Mouse (Mus musculus) left cerebral cortex, adult 2 months (tissue): ENCODE results near the gene Tmie. TPM values are rescaled to one million over a fixed set of nuclear protein-coding genes. Genes with fewer than 3 reads are reported as not detected.
A peak's percentile ranks its signal among the peaks of the same experiment; 100 is the strongest.

ENCODE experiments used
- DNase-seq, 2 experiments: peaks; one replicate each; pipeline ENCODE4 v3.0.0; 2021 to 2022; ENCODE audit warnings: low spot score in 2 of 2, mixed read lengths in 1 of 2; ENCODE audit errors: extremely low spot score in 1 of 2
- H3K27ac ChIP-seq: fragments of 200-600 bp; 2 replicates; pipeline ENCODE4 v1.8.1; 2022
- H3K4me3 ChIP-seq: fragments of 200-600 bp; 2 replicates; pipeline ENCODE4 v1.8.1; 2022
- CTCF ChIP-seq: fragments of 200-600 bp; IDR thresholded peaks from 2 replicates; pipeline ENCODE4 v1.8.1; 2022; ENCODE audit warnings: antibody characterized with exemption, mild to moderate bottlenecking, moderate library complexity
- intact Hi-C: fragments of 180-260 bp; cut with DNase I; formaldehyde crosslinking; loops from one replicate; pipeline ENCODE4 v1.15.1; 2025
- total RNA-seq, 2 experiments: library from RNA; stranded (reverse); gene quantifications; 2 replicates each; pipeline ENCODE4 v1.2.3; 2021

Tmie gene
- total RNA-seq, 2 experiments from 2014 or later: 3.0 to 3.4 TPM

DNA sequence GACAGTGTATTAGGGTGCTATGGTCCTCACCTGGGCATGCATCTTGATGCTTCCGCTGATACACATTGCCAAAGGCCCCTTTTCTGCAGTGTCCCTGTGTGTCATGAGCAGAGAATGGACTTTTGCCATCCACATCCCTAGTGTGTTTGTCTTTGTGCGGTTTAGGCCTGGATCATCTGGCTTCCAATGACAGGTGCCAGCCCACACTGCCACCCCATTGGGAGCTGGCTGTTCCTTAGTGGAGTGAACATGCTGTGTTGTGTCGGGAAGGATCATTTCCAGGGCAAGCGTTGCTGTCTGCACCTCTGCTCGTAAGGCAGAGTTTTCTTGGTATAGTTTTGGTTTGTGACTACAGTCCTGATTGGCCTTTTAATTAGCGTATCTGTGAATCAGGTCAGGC, 21.3 kb upstream of the Tmie start:
- no peak for TF ChIP-seq CTCF
- intact Hi-C loops: no loop called here
- Histone ChIP-seq H3K4me3 (no peak overlapping the region), H3K27ac (no peak overlapping the region)
- DNase-seq: no peak

DNA sequence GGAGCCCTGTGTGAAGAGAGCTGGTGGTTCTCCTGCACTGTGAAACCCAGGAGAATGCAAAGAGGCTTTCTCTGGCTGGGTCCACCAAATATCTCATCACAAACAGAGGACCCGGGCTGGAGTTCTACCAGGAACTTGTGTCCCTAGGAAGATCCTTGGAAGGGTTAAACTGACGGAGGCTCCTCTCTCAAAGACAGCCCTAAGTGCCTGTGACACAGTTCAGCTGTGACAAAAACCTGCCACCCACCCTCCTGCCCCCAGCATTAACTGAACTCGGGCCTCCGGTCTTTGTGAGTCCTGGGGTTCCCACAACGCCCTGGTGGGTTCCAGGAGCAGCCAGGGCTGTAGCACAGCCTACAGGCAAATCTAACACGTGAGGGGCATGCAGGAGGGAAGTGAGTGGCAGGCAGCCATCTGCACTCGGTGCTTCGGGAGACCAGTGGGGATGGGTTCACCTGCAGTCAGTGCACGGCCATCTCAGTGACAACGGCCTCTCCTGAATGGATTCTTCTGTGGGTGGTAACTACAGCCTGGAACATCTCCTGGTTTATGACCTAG, 19.6 kb upstream of the Tmie start:
- intact Hi-C loops: no loop called here
- DNase-seq: no peak
- TF ChIP-seq CTCF: no peak
- Histone ChIP-seq H3K27ac (no peak overlapping the region), H3K4me3 (no peak overlapping the region)

DNA sequence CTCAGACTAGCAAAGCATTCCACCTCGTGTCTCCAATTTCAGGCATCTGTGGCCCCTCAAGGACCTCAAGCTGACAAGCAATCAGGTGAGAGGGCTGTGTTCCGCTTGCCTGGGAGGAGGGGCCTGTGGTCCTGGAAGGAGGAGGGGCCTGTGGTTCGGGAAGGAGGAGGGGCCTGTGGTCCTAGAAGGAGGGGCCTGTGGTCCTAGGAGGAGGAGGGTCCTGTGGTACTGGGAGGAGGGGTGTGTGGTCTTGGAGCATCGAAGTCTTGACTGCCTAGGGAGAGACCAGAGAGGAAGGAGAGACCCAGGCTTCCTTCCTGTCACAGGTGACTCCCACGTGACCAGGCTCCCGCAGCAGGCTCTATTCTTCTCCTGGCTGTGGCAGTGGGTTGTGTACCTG, 16.7 kb upstream of the Tmie start:
- DNase-seq: no peak
- intact Hi-C loops: no loop called here
- TF ChIP-seq CTCF: no peak

DNA sequence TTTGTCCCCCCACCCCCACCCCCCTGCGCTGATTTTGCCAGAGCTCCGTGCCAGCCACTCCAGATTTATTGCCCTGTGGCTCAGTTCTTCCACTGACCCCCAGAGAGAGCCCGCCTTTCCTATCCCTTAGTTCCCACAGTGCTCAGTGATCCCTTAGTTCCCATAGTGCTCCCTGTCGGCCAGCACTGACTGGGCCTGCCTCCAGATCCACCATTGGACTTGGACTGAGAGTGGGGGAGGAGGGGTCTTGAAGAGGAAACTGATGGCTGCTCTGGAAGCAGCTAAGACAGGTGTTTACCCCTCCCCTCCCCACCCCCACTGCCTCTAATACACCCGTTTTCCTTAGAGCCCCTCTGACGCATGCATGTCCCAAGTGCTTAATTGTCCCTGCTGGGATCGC, 16.1 kb upstream of the Tmie start:
- DNase-seq: no peak
- no peak for TF ChIP-seq CTCF
- no peak overlapping the region for H3K27ac ChIP-seq
- intact Hi-C loops: no loop called here
- H3K4me3 ChIP-seq: no peak overlapping the region

More for the DNA sequence above, 16.7 kb upstream of the Tmie start:
- H3K27ac ChIP-seq: no peak overlapping the region
- no peak overlapping the region for H3K4me3 ChIP-seq

DNA sequence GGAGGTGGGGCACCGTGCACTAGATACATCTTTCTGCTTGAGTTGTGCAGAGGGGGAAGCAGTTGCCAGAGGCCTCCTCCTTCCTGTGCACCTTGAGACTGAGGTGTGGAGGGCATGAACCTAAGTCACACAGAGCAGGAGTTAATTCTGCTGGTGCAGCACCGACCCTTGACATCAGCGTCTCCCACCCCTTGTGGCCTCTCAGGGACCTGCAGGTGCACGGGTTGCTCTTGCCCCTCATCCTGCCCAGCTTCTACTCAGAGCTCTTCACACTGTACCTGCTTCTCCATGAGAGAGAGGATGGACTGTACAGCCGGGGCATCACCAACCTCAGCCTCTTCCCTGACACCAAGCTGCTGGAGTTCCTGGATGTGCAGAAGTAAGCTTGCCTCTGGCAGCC, 15.6 kb upstream of the Tmie start:
- Histone ChIP-seq H3K4me3 (no peak overlapping the region), H3K27ac (no peak overlapping the region)
- intact Hi-C loops: no loop called here
- no peak for TF ChIP-seq CTCF
- no peak for DNase-seq

DNA sequence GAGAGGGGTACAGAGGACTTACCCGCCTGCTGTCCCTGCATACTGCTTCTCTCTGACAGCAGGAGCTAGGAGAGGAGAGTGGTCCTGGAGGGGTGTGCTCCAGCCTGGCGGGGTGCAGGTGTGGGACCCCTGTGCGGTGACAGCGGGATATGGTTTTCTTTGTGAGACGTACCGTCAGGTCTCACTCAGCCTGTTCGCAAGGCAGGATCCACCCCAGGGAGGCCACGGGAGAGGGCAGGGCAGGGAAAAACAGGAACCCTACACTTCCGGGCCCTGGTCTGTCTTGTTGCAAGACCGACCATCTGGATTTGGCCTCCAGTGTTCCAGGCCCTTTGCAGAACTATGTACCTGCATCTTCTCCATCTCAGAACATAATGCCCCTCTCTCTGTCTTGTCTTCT, 13.5 kb upstream of the Tmie start:
- DNase-seq: no peak
- Histone ChIP-seq H3K4me3 (no peak overlapping the region), H3K27ac (no peak overlapping the region)
- no peak for TF ChIP-seq CTCF
- intact Hi-C loops: no loop called here

DNA sequence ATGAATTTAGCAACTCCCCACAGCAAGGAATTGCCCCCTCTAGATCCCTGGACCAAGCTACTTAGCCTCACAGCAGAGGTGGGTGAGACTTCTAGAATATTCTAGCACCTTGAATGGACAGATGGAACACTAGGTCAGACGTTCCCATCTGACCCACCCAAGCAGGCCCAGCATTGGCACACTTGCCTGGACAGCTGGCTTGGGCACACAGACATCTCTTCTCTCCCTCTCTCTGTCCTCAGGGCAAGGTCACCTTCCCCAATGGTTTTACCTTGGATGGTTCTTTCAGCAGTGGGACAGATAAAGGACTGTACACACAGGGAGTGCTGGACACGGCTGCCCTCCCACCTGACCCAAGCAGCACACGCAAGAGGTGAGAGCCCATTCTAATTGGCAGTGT, 12.6 kb upstream of the Tmie start:
- Histone ChIP-seq H3K4me3 (no peak overlapping the region), H3K27ac (no peak overlapping the region)
- intact Hi-C loops: no loop called here
- TF ChIP-seq CTCF: no peak
- DNase-seq: no peak

DNA sequence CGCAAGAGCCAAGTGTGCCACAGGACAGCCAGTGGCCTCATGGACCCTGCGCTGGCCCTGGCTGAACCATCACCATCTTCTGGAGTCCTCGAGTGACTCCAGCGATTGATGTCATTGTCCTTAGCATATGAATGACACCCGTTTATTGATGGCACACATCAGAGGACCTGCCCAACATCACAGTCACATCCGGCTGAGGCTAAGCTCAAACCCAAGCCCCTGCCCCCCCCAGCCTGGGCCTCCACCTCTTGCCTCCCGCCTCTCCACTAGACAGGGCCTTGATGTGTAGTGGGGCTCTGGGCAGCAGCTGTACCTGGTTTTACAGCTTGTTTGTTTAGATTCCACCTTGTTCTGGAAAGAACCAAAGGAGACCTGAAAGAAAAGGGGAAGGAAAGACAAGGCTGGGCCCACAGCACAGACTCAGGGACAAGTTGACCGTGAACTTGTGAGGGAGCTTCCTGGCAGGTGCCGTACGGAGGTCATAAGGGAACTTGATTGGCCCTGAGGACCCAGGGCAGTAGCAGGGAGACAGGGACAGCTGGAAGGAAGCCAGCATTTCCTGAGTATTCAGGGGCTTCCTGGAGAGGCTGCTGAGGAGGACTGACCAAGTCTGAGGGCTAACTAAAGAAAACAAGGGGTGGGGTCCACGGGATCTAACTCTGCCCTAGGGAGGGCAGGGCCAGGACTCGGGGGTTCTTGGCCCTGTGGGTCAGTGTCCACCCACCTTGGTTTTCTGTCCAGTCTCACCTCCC, 11.3 kb upstream of the Tmie start:
- no peak overlapping the region for H3K4me3 ChIP-seq
- intact Hi-C loops: no loop called here
- DNase-seq: no peak
- H3K27ac ChIP-seq: no peak overlapping the region
- no peak for TF ChIP-seq CTCF

DNA sequence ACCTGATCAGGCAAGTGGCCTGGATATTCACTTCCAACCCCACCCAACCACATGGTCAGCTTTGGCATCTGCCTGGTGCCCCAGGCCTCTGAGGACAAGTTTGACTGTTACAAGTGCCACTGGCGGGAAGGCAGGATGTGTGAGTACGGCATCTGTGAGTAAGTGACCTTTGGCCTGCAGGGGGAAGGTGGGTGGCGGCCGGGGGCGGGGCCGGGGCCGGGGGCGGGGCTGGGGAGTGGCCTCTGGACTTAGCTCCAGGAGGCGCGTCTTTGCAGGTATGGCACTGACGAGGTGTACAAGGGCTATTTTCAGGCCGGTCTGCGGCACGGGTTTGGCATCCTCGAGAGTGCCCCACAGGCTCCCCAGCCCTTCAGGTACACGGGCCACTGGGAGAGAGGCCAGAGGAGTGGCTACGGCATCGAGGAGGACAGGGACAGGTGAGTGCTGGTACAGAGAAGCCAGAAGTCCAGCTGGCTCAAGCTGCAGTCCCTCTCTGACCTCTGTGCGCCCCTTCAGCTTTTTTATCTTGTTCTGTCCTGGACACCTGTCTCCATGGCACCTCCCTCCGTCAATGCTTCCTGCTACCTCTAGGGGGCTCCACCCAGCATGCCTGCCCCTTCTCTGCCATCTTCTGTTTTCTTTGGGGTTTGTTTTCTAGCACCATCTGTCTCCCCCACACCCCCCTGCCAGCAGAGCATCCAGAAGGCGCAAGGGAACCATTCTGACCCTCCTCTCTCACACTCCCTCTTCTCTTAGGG, 10.3 kb upstream of the Tmie start:
- TF ChIP-seq CTCF: peak; percentile 41
- DNase-seq: no peak
- intact Hi-C loops: no loop called here
- no peak overlapping the region for H3K4me3 ChIP-seq
- H3K27ac ChIP-seq: no peak overlapping the region

DNA sequence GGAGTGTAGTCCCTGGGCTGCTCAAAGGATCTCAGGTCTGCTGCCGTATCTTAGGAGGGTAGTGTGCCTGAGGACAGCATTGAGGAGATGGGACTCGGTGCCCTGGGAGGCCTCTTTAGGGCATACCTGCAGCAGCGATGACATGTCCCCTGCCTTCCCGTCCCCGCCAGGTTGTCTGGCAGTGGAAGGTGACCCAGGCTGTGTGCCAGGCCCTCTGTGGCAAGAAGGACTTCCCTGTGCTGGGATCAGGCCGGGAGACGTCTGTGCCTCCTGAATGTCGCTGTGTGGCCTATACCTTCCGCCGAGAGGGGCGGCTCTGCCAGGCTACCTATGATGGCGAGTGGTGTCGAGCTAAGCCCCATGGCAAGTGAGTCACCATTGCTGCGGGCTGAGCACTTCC, 9.0 kb upstream of the Tmie start:
- Histone ChIP-seq H3K27ac (no peak overlapping the region), H3K4me3 (no peak overlapping the region)
- TF ChIP-seq CTCF: no peak
- intact Hi-C loops: no loop called here
- DNase-seq: no peak

DNA sequence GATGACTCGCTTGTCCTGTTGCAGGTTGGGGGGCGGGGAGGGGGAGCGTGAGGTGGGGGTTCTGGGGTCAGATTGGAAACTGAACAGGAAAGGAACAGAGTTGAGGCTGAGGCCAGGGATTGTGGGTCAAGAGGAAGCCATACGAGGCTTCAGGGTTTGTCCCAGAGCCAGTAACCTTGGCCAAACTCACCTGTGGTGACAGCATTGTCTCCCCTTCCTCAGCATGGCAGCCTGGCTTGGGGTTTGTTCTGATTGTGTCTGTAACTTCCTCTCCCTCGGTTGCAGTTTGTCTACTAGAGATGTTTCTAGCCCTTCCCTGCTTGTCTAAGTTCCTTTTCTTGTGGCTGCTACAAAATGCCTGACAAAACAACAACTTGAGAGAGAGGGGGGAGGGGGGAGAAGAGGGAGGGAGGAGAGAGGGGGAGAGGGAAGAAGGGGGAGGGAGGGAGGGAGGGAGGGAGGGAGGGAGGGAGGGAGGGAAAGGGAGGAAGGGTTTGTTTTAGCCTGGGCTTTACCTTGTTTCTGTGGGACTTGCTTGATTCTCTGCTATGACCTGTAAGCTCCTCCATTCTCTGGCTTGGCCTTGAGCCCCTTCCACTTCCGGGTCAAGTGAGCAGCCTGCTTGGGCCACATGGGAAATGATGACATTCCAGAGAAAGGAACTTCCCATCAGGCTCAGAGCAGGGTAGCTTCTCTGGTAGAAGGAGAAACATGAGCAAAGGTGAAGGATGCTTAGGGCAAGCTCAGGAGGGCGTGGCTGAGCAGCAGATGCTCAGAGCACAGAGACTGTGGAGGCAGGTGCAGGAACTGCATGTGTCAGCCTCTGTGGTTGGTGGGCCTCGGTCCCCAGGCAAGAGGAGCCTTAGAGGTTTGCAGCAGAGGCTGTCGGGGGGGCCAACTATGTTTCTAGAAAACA, 7.7 kb upstream of the Tmie start:
- no peak for TF ChIP-seq CTCF
- no peak for DNase-seq
- intact Hi-C loops: no loop called here
- no peak overlapping the region for H3K4me3 ChIP-seq
- H3K27ac ChIP-seq: no peak overlapping the region

DNA sequence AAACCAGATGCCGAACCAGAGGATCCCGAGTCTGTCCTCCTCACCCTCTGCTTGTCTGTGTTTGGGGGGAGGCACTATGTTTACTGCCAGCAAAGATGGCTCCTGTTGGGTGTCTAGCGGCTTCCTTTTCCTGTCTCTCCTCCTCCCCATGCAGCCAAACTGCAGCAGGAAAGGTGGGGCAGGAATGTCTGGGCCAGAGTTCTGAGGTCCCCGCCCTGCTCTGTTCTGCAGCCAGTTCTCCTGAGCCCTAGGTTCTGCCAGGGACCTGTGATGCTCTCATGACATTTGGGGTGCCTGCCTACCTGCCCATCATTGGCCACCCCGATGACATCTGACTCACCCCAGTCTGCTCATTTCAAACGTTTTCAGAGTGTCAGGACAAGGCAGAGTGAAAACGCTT, 2.0 kb upstream of the Tmie start:
- no peak for DNase-seq
- intact Hi-C loops: no loop called here
- TF ChIP-seq CTCF: no peak
- no peak overlapping the region for H3K27ac ChIP-seq
- peak overlapping the region; percentile 3; the same call in 1 of the 2 replicates for H3K4me3 ChIP-seq
